Mouse (Mus musculus) E14TG2a.4 (cell line): ENCODE results near the gene Rab1b.

Source experiments
- CTCF ChIP-seq: conservative IDR thresholded peaks from 2 replicates; pipeline ENCODE4 v1.5.1; 2014; ENCODE audit warnings: low read length
- NANOG ChIP-seq: IDR thresholded peaks from 2 replicates; pipeline ENCODE4 v1.6.1; 2014; ENCODE audit warnings: borderline replicate concordance, low read length, mixed read lengths
- POU5F1 ChIP-seq: IDR thresholded peaks from 2 replicates; pipeline ENCODE4 v1.6.1; 2014; ENCODE audit warnings: low read length, borderline replicate concordance

- TF ChIP-seq CTCF (no peak), NANOG (no peak), POU5F1 (no peak)
Measured at GRCm38 (mm10) chr19:5098363-5099143, 8.3 kb downstream of the Rab1b start, which contains the start of gene Cnih2.
